ENCODE assay signal across 21 mouse cellular contexts in genomic region chr11:101364531-101364931, GRCm38 (mm10). TPM values are rescaled to one million over a fixed set of nuclear protein-coding genes. Genes with fewer than 3 reads are reported as not detected.
DNase-seq lines count a peak whose midpoint lies in the region; ATAC-seq and TF ChIP-seq lines count a peak whose summit lies in the region.
"Had no signal": no experiment of that assay in that cellular context is flagged by ENCODE, and none has a peak within 500 bp of the region (broad histone marks: within the 10 kb centered on the region; RNA-seq: fewer than 3 reads in every experiment).

No protein-coding gene starts in this region.

- peak; percentile 75 to 79 for TF ChIP-seq EP300 in MEL (IDR thresholded peaks at IDR 0.05; ENCODE audit: low read depth in 1 of 2, low read length in 2 of 2)

- H3K9me3 ChIP-seq in MEL (replicated peaks; ENCODE audit: insufficient read depth, low read length), result no peaks in the 10 kb centered on the region
- no peaks in the 10 kb centered on the region for H3K9me3 ChIP-seq in intestine, embryonic 15.5 days
- no peaks in the 10 kb centered on the region for H3K9me3 ChIP-seq in kidney, postnatal 0 days (replicated peaks; ENCODE audit: low read length)
- no peaks in the 10 kb centered on the region for H3K9me3 ChIP-seq in liver, embryonic 13.5 days (replicated peaks)
- H3K9me3 ChIP-seq: embryonic facial prominence, embryonic 10.5 days; limb, embryonic 13.5 days; midbrain, embryonic 12.5 days had no signal

- H3K9ac ChIP-seq in MEL (ENCODE audit: control insufficient read depth, low read depth, low read length, poor library complexity, severe bottlenecking), result 0 out of 2 replicates have a peak overlapping the region, but pooled peaks have one; percentile 13
- H3K9ac ChIP-seq in intestine, embryonic 15.5 days, result no peak overlapping the region
- no peak overlapping the region for H3K9ac ChIP-seq in kidney, postnatal 0 days (ENCODE audit: low read depth, low read length)
- H3K9ac ChIP-seq in liver, embryonic 13.5 days, result no peak overlapping the region
- H3K9ac ChIP-seq: forebrain, postnatal 0 days; limb, embryonic 13.5 days; midbrain, embryonic 12.5 days had no signal

- peak; percentile 73 for DNase-seq in MEL (ENCODE audit: low read depth, low spot score)
- DNase-seq in kidney, postnatal 0 days (ENCODE audit: low spot score), result no peak
- DNase-seq in liver, embryonic 13.5 days, result peak; percentile 11
- no peak for DNase-seq in lung, postnatal 14 days
- DNase-seq in cerebellum, postnatal 36 days, result no peak
- DNase-seq in left cerebral cortex, postnatal 10 days (ENCODE audit: extremely low spot score in 1 of 2, low spot score in 2 of 2), result no peak
- no peak for DNase-seq in cerebellum, postnatal 10 days
- DNase-seq: adrenal gland, postnatal 14 days; cerebellum, adult 9-10 months; forebrain, postnatal 0 days; gastrocnemius, postnatal 14 days; heart, postnatal 4 days; right cerebral cortex, postnatal 14 days had no signal

- peaks cover 0 to 5% of the 10 kb centered on the region in 2 experiments; a peak in 2 of 4 replicates for H3K36me3 ChIP-seq in MEL (ENCODE audit: control insufficient read depth in 1 of 2, insufficient read depth in 2 of 2, low read length in 2 of 2)
- no peaks in the 10 kb centered on the region for H3K36me3 ChIP-seq in intestine, embryonic 15.5 days
- H3K36me3 ChIP-seq in kidney, postnatal 0 days (ENCODE audit: insufficient read depth, low read length), result no peaks in the 10 kb centered on the region
- no peaks in the 10 kb centered on the region for H3K36me3 ChIP-seq in liver, embryonic 13.5 days
- H3K36me3 ChIP-seq: embryonic facial prominence, embryonic 10.5 days; limb, embryonic 13.5 days; midbrain, embryonic 12.5 days had no signal

- no peak for TF ChIP-seq CTCF in MEL (IDR thresholded peaks at IDR 0.05 in 2 of 3, conservative IDR thresholded peaks at IDR 0.05 in 1 of 3; ENCODE audit: control insufficient read depth in 1 of 3, insufficient read depth in 1 of 3, low read depth in 2 of 3, low read length in 3 of 3, poor library complexity in 1 of 3, severe bottlenecking in 1 of 3)
- no peak for TF ChIP-seq CTCF in kidney, postnatal 0 days (IDR thresholded peaks at IDR 0.05; ENCODE audit: low read depth)

- TF ChIP-seq RAD21 in MEL (IDR thresholded peaks at IDR 0.05; ENCODE audit: low read depth, low read length), result no peak

- H3K4me1 ChIP-seq in MEL (ENCODE audit: control insufficient read depth in 1 of 2, insufficient read depth in 2 of 2, low read length in 2 of 2), result peaks cover 5 to 11% of the 10 kb centered on the region in 2 experiments
- H3K4me1 ChIP-seq in intestine, embryonic 15.5 days (replicated peaks), result peaks cover 13% of the 10 kb centered on the region; the same call in 1 of the 2 replicates
- H3K4me1 ChIP-seq in kidney, postnatal 0 days (replicated peaks; ENCODE audit: insufficient read depth, low read length), result 0 out of 2 replicates have a peak, but pooled peaks cover 18% of the 10 kb centered on the region
- peaks cover 31% of the 10 kb centered on the region for H3K4me1 ChIP-seq in liver, embryonic 13.5 days (replicated peaks)
- H3K4me1 ChIP-seq: limb, embryonic 13.5 days; midbrain, embryonic 12.5 days had no signal

- peak; percentile 78 for ATAC-seq in intestine, embryonic 15.5 days
- ATAC-seq in kidney, postnatal 0 days (replicated peaks; ENCODE audit: low FRiP score, low read depth), result peak; percentile 58
- peak; percentile 65 for ATAC-seq in liver, embryonic 13.5 days (ENCODE audit: low read depth)
- ATAC-seq: forebrain, postnatal 0 days had no signal

- intact Hi-C loops in left cerebral cortex, postnatal 10 days (cut with DNase I), result no loop called here

- H3K4me2 ChIP-seq in intestine, embryonic 15.5 days (replicated peaks), result no peak overlapping the region
- no peak overlapping the region for H3K4me2 ChIP-seq in kidney, postnatal 0 days (ENCODE audit: low read length)
- H3K4me2 ChIP-seq in liver, embryonic 13.5 days, result no peak overlapping the region
- H3K4me2 ChIP-seq: limb, embryonic 13.5 days; midbrain, embryonic 12.5 days had no signal

- H3K27ac ChIP-seq in MEL (ENCODE audit: control insufficient read depth, low read depth, low read length), result no peak overlapping the region
- peak overlapping the region; percentile 58 for H3K27ac ChIP-seq in intestine, embryonic 15.5 days
- peak overlapping the region; percentile 66 for H3K27ac ChIP-seq in kidney, postnatal 0 days
- H3K27ac ChIP-seq in liver, embryonic 13.5 days, result no peak overlapping the region
- H3K27ac ChIP-seq: embryonic facial prominence, embryonic 10.5 days; limb, embryonic 13.5 days; midbrain, embryonic 12.5 days had no signal

- H3K79me2 ChIP-seq in MEL (ENCODE audit: control insufficient read depth, insufficient read depth, low read length, poor library complexity), result no peaks in the 10 kb centered on the region

- H3K27me3 ChIP-seq in MEL (ENCODE audit: control insufficient read depth in 1 of 2, insufficient read depth in 2 of 2, low read length in 2 of 2), result no peaks in the 10 kb centered on the region
- no peaks in the 10 kb centered on the region for H3K27me3 ChIP-seq in intestine, embryonic 15.5 days (replicated peaks)
- no peaks in the 10 kb centered on the region for H3K27me3 ChIP-seq in kidney, postnatal 0 days (ENCODE audit: insufficient read depth, low read length)
- no peaks in the 10 kb centered on the region for H3K27me3 ChIP-seq in liver, embryonic 13.5 days
- H3K27me3 ChIP-seq: limb, embryonic 13.5 days; midbrain, embryonic 12.5 days had no signal

- H3K4me3 ChIP-seq in MEL (ENCODE audit: control insufficient read depth in 1 of 2, insufficient read depth in 1 of 2, low read depth in 2 of 2, low read length in 2 of 2), result no peak overlapping the region
- no peak overlapping the region for H3K4me3 ChIP-seq in intestine, embryonic 15.5 days (replicated peaks)
- H3K4me3 ChIP-seq in kidney, postnatal 0 days (replicated peaks; ENCODE audit: low read depth, low read length), result no peak overlapping the region
- H3K4me3 ChIP-seq in liver, embryonic 13.5 days (replicated peaks), result no peak overlapping the region
- H3K4me3 ChIP-seq: embryonic facial prominence, embryonic 10.5 days; erythroblast, embryonic 14.5 days; limb, embryonic 13.5 days; midbrain, embryonic 12.5 days; myocyte had no signal

- 55% methylated on average over 5 of the region's 5 CpGs for WGBS in intestine, embryonic 15.5 days
- WGBS in kidney, postnatal 0 days, result 86% methylated on average over 5 of the region's 5 CpGs
- 7% methylated on average over 5 of the region's 5 CpGs for WGBS in liver, embryonic 13.5 days (ENCODE audit: insufficient replicate concordance)

- peak in 1 of 2 experiments; percentile 33; a peak in 2 of 4 replicates for TF ChIP-seq POLR2A in MEL (IDR thresholded peaks at IDR 0.05; ENCODE audit: control insufficient read depth in 1 of 2, insufficient read depth in 1 of 2, low read depth in 1 of 2, low read length in 2 of 2, poor library complexity in 1 of 2)

TF ChIP-seq in MEL, 35 proteins besides CTCF, POLR2A, EP300 and RAD21 (continues in another document):
- TF ChIP-seq GABPA (IDR thresholded peaks at IDR 0.05; ENCODE audit: low read depth, low read length), result no peak
- no peak for TF ChIP-seq ZMIZ1 (IDR thresholded peaks at IDR 0.05; ENCODE audit: low read depth, low read length)

RNA-seq across cellular contexts. Expression of gene G6pc, which starts 2.8 kb away (rescaled TPM):
- total RNA-seq in MEL (2012; rRNA removed), result not detected in 2 replicates
- polyA plus RNA-seq in MEL (2012; ENCODE audit: insufficient read depth in 1 of 2, insufficient read length in 2 of 2, low read depth in 1 of 2, low replicate concordance in 2 of 2, missing spikeins in 1 of 2), result not detected
- polyA plus RNA-seq in intestine, embryonic 15.5 days (2015; fragmentation: Nextera tagmentation; extraction: Ambion mirVana), result 0.30 and 0.39 TPM in 2 replicates
- polyA plus RNA-seq in kidney, postnatal 0 days (2015; fragmentation: Nextera tagmentation; extraction: Ambion mirVana), result 23.2 and 37.0 TPM in 2 replicates
- polyA plus RNA-seq in liver, embryonic 13.5 days (2015; fragmentation: Nextera tagmentation; extraction: Ambion mirVana), result not detected in 2 replicates
- total RNA-seq in left cerebral cortex, postnatal 10 days (2021), result not detected
- total RNA-seq: forebrain, postnatal 0 days; gastrocnemius, postnatal 14 days; heart, postnatal 4 days; layer of hippocampus, adult 8-10 months; left cerebral cortex, adult 8-10 months had no signal
- polyA plus RNA-seq: embryonic facial prominence, embryonic 10.5 days; erythroblast, embryonic 14.5 days; forebrain, postnatal 0 days; limb, embryonic 13.5 days; midbrain, embryonic 12.5 days; myocyte had no signal

RNA-seq across cellular contexts. Expression of gene Aoc3, which starts 34.1 kb away (rescaled TPM):
- 0.62 and 0.69 TPM in 2 replicates for total RNA-seq in MEL (2012; rRNA removed)
- polyA plus RNA-seq in MEL (2012; ENCODE audit: insufficient read depth in 1 of 2, insufficient read length in 2 of 2, low read depth in 1 of 2, low replicate concordance in 2 of 2, missing spikeins in 1 of 2), result 1 to 10 TPM in 1 of 2 experiments, not detected in 1; 2.2 TPM
- polyA plus RNA-seq in intestine, embryonic 15.5 days (2015; fragmentation: Nextera tagmentation; extraction: Ambion mirVana), result 2.1 and 2.7 TPM in 2 replicates
- polyA plus RNA-seq in kidney, postnatal 0 days (2015; fragmentation: Nextera tagmentation; extraction: Ambion mirVana), result 1.8 and 2.0 TPM in 2 replicates
- polyA plus RNA-seq in liver, embryonic 13.5 days (2015; fragmentation: Nextera tagmentation; extraction: Ambion mirVana), result 0.07 TPM in 1 of 2 replicates, not detected in the other
- total RNA-seq in left cerebral cortex, postnatal 10 days (2021), result 1 to 10 TPM; 1.4 to 2.0 TPM
- polyA plus RNA-seq: midbrain, embryonic 12.5 days had no signal

RNA-seq across cellular contexts. Expression of gene Aoc2, which starts 39.7 kb away (rescaled TPM):
- total RNA-seq in MEL (2012; rRNA removed), result 9.1 and 12.1 TPM in 2 replicates
- polyA plus RNA-seq in MEL (2012; ENCODE audit: insufficient read depth in 1 of 2, insufficient read length in 2 of 2, low read depth in 1 of 2, low replicate concordance in 2 of 2, missing spikeins in 1 of 2), result 10 to 100 TPM in 1 of 2 experiments, not detected in 1; 21.1 TPM
- 1.2 and 1.3 TPM in 2 replicates for polyA plus RNA-seq in intestine, embryonic 15.5 days (2015; fragmentation: Nextera tagmentation; extraction: Ambion mirVana)
- polyA plus RNA-seq in kidney, postnatal 0 days (2015; fragmentation: Nextera tagmentation; extraction: Ambion mirVana), result 0.37 and 0.58 TPM in 2 replicates
- 1.2 and 1.3 TPM in 2 replicates for polyA plus RNA-seq in liver, embryonic 13.5 days (2015; fragmentation: Nextera tagmentation; extraction: Ambion mirVana)
- total RNA-seq in left cerebral cortex, postnatal 10 days (2021), result 1 to 10 TPM; 3.2 to 3.4 TPM

RNA-seq across cellular contexts. Expression of gene Psme3, which starts 48.5 kb away (rescaled TPM):
- 129 and 139 TPM in 2 replicates for total RNA-seq in MEL (2012; rRNA removed)
- polyA plus RNA-seq in MEL (2012; ENCODE audit: insufficient read depth in 1 of 2, insufficient read length in 2 of 2, low read depth in 1 of 2, low replicate concordance in 2 of 2, missing spikeins in 1 of 2), result 100 to 1,000 TPM; 369 to 446 TPM
- 137 and 147 TPM in 2 replicates for polyA plus RNA-seq in intestine, embryonic 15.5 days (2015; fragmentation: Nextera tagmentation; extraction: Ambion mirVana)
- 102 and 104 TPM in 2 replicates for polyA plus RNA-seq in kidney, postnatal 0 days (2015; fragmentation: Nextera tagmentation; extraction: Ambion mirVana)
- polyA plus RNA-seq in liver, embryonic 13.5 days (2015; fragmentation: Nextera tagmentation; extraction: Ambion mirVana), result 198 and 239 TPM in 2 replicates
- total RNA-seq in left cerebral cortex, postnatal 10 days (2021), result 100 to 1,000 TPM; 100 to 108 TPM

RNA-seq across cellular contexts. Expression of gene Aarsd1, which starts 52.9 kb away (rescaled TPM):
- total RNA-seq in MEL (2012; rRNA removed), result 133 TPM in 2 replicates
- 100 to 1,000 TPM in 1 of 2 experiments, 10 to 100 TPM in 1; 80.5 to 371 TPM for polyA plus RNA-seq in MEL (2012; ENCODE audit: insufficient read depth in 1 of 2, insufficient read length in 2 of 2, low read depth in 1 of 2, low replicate concordance in 2 of 2, missing spikeins in 1 of 2)
- polyA plus RNA-seq in intestine, embryonic 15.5 days (2015; fragmentation: Nextera tagmentation; extraction: Ambion mirVana), result 60.1 and 63.3 TPM in 2 replicates
- 58.4 and 66.0 TPM in 2 replicates for polyA plus RNA-seq in kidney, postnatal 0 days (2015; fragmentation: Nextera tagmentation; extraction: Ambion mirVana)
- polyA plus RNA-seq in liver, embryonic 13.5 days (2015; fragmentation: Nextera tagmentation; extraction: Ambion mirVana), result 63.2 and 63.7 TPM in 2 replicates
- total RNA-seq in left cerebral cortex, postnatal 10 days (2021), result 10 to 100 TPM; 45.1 to 45.2 TPM

Comparison
In these comparisons a context has a peak if more than half of its experiments do, and no peak if none do; other contexts are left out.
1. DNase-seq: peak in MEL (single experiment) and liver, embryonic 13.5 days (single experiment); none in kidney, postnatal 0 days (single experiment), lung, postnatal 14 days (single experiment), cerebellum, postnatal 36 days (0 of 2), left cerebral cortex, postnatal 10 days (0 of 2) and cerebellum, postnatal 10 days (0 of 2).
2. H3K27ac ChIP-seq: peak in intestine, embryonic 15.5 days (single experiment) and kidney, postnatal 0 days (single experiment); none in MEL (single experiment) and liver, embryonic 13.5 days (single experiment).
3. RNA of gene G6pc, which starts 2.8 kb away (polyA plus RNA-seq): 23.2 to 37.0 TPM in kidney, postnatal 0 days; 0.30 to 0.39 TPM in intestine, embryonic 15.5 days, not detected in liver, embryonic 13.5 days and not detected in MEL; every median in the first group is over 10 times any median in the second.
4. Peak in every context shown above with its lines, with median percentiles within 50 percentile points of each other: ATAC-seq.